Mouse (Mus musculus) stomach, postnatal 0 days (tissue): ENCODE measurements around the gene Mdm1. TPM values are rescaled to one million over a fixed set of nuclear protein-coding genes. Genes with fewer than 3 reads are reported as not detected.
A peak's percentile ranks its signal among the peaks of the same experiment; 100 is the strongest.
"Not testable (repeated sequence)": the region's sequence is repeated elsewhere in the genome, so short reads cannot be mapped to it uniquely, and the experiment has no call there.

Source experiments
- ATAC-seq: fragments of 200-750 bp; cut with Nextera tagmentation; 2 replicates; pipeline ENCODE4 v1.8.0; 2017; ENCODE audit not compliant: low FRiP score, low TSS enrichment
- DNase-seq: peaks from one replicate; pipeline ENCODE4 v3.0.0-alpha.2; 2016; ENCODE audit warnings: low spot score
- H3K27ac ChIP-seq: fragments of 300-500 bp; sonication (generic); replicated peaks from 2 replicates; pipeline ENCODE4 v1.5.1; 2014; ENCODE audit warnings: mild to moderate bottlenecking, control low read depth
- H3K27me3 ChIP-seq: fragments of 300-500 bp; sonication (generic); 2 replicates; pipeline ENCODE4 v1.6.1; 2014; ENCODE audit warnings: low read length; ENCODE audit not compliant: control insufficient read depth, insufficient read depth
- H3K36me3 ChIP-seq: fragments of 300-500 bp; sonication (generic); 2 replicates; pipeline ENCODE4 v1.6.1; 2014; ENCODE audit warnings: low read length, mixed read lengths; ENCODE audit not compliant: control insufficient read depth, insufficient read depth
- H3K4me1 ChIP-seq: fragments of 300-500 bp; sonication (generic); replicated peaks from 2 replicates; pipeline ENCODE4 v1.6.1; 2014; ENCODE audit warnings: antibody characterized with exemption; ENCODE audit not compliant: control insufficient read depth, insufficient read depth
- H3K4me2 ChIP-seq: fragments of 300-500 bp; sonication (generic); replicated peaks from 2 replicates; pipeline ENCODE4 v1.6.1; 2014; ENCODE audit warnings: low read depth, mild to moderate bottlenecking, control low read depth, moderate library complexity
- H3K4me3 ChIP-seq: fragments of 300-500 bp; sonication (generic); 2 replicates; pipeline ENCODE4 v1.5.1; 2014; ENCODE audit warnings: low read depth, low read length, control low read depth
- H3K9ac ChIP-seq: fragments of 300-500 bp; sonication (generic); 2 replicates; pipeline ENCODE4 v1.6.1; 2014; ENCODE audit warnings: mild to moderate bottlenecking, low read length, control low read depth, mixed read lengths
- H3K9me3 ChIP-seq: fragments of 300-500 bp; sonication (generic); 2 replicates; pipeline ENCODE4 v1.6.1; 2016; ENCODE audit warnings: low read length; ENCODE audit not compliant: control insufficient read depth
- CTCF ChIP-seq: IDR thresholded peaks from 2 replicates; pipeline ENCODE4 v1.5.1; 2016; ENCODE audit warnings: antibody characterized with exemption, low read depth, mild to moderate bottlenecking, moderate library complexity
- EP300 ChIP-seq: optimal IDR thresholded peaks from 2 replicates; pipeline ENCODE3; 2016; ENCODE audit warnings: antibody characterized with exemption
- WGBS: fragments of 180-500 bp; shearing (Covaris S2); extraction: QIAGEN DNeasy Blood & Tissue Kit; methylation state at CpG from one replicate; pipeline ENCODE4 v1.1.7; 2014; 5-methylcytosine and 5-hydroxymethylcytosine counted together
- polyA plus RNA-seq: library from polyadenylated mRNA; unstranded; fragments of >200 nt; fragmentation: Nextera tagmentation; extraction: Ambion mirVana; gene quantifications from 2 replicates; pipeline ENCODE4 v1.2.1, GENCODE M21; 2015

The Mdm1 gene
- polyA plus RNA-seq, 1 experiment from 2014 or later, result 4.5 TPM

DNA sequence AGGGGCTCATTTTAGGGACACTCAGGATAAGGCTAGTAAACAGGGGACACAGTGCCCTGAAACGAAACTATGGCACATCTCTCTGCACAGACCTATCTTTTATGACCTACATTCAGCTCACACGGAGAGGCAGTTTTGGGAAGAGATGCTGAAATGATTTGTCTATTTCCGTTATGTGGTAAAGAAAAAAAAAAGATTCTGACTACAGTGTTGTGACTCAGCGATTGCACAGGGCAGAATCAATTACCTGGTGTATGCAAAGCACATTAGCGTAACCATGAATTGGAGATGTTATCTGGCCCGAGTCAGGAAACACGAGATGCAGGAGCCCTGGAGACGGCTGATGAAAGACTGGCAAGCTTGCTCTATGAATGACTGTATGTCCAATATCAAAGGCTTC lies 30.8 kb downstream of the Mdm1 start:
- DNase-seq (no peak), ATAC-seq (no peak)
- H3K27me3 ChIP-seq, result no peaks in the 10 kb centered on the region
- H3K27ac ChIP-seq, result no peak overlapping the region
- no peak overlapping the region for H3K9ac ChIP-seq
- no peak overlapping the region for H3K4me3 ChIP-seq
- WGBS, result 64% methylated on average over 8 of the region's 8 CpGs
- no peaks in the 10 kb centered on the region for H3K9me3 ChIP-seq
- H3K4me2 ChIP-seq, result no peak overlapping the region
- TF ChIP-seq EP300, result no peak
- TF ChIP-seq CTCF, result no peak
- no peaks in the 10 kb centered on the region for H3K36me3 ChIP-seq
- no peaks in the 10 kb centered on the region for H3K4me1 ChIP-seq

- Histone ChIP-seq H3K27me3 (no peaks in the 10 kb centered on the region), H3K9me3 (no peaks in the 10 kb centered on the region), H3K4me3 (no peak overlapping the region), H3K9ac (no peak overlapping the region), H3K4me1 (no peaks in the 10 kb centered on the region), H3K27ac (no peak overlapping the region), H3K4me2 (no peak overlapping the region), H3K36me3 (no peaks in the 10 kb centered on the region)
- TF ChIP-seq CTCF (no peak), EP300 (no peak)
- ATAC-seq (no peak), DNase-seq (no peak)
- WGBS, result 85% methylated on average over 3 of the region's 3 CpGs
These were observed 31.3 kb downstream of the Mdm1 start for GRCm38 (mm10) chr10:118172876-118173275.

GRCm38 (mm10) chr10:118175542-118175941 lies 33.9 kb downstream of the Mdm1 start:
- not testable (repeated sequence) for H3K9ac ChIP-seq, H3K27ac ChIP-seq, H3K9me3 ChIP-seq, H3K36me3 ChIP-seq, DNase-seq, ATAC-seq, H3K4me3 ChIP-seq, H3K4me1 ChIP-seq, H3K4me2 ChIP-seq, H3K27me3 ChIP-seq
- 67% methylated on average over 4 of the region's 4 CpGs for WGBS

- ATAC-seq (no peak), DNase-seq (no peak)
- H3K27me3 ChIP-seq, result no peaks in the 10 kb centered on the region
These were observed 37.1 kb downstream of the Mdm1 start for GRCm38 (mm10) chr10:118178735-118179151.

GRCm38 (mm10) chr10:118179265-118179664 lies 37.7 kb downstream of the Mdm1 start:
- Histone ChIP-seq H3K4me2 (no peak overlapping the region), H3K27ac (no peak overlapping the region), H3K9ac (no peak overlapping the region), H3K4me3 (no peak overlapping the region), H3K36me3 (no peaks in the 10 kb centered on the region), H3K27me3 (no peaks in the 10 kb centered on the region), H3K4me1 (no peaks in the 10 kb centered on the region), H3K9me3 (no peaks in the 10 kb centered on the region)
- WGBS, result 86% methylated on average over 11 of the region's 11 CpGs
- TF ChIP-seq CTCF (no peak), EP300 (no peak)
- ATAC-seq, result no peak
- DNase-seq, result no peak

More at GRCm38 (mm10) chr10:118178735-118179151, 37.1 kb downstream of the Mdm1 start:
- no peaks in the 10 kb centered on the region for H3K9me3 ChIP-seq
- TF ChIP-seq EP300, result no peak
- no peak for TF ChIP-seq CTCF
- H3K9ac ChIP-seq, result no peak overlapping the region
- no peak overlapping the region for H3K27ac ChIP-seq
- no peaks in the 10 kb centered on the region for H3K4me1 ChIP-seq
- 77% methylated on average over 10 of the region's 10 CpGs for WGBS
- no peak overlapping the region for H3K4me2 ChIP-seq
- H3K36me3 ChIP-seq, result no peaks in the 10 kb centered on the region
- H3K4me3 ChIP-seq, result no peak overlapping the region

DNA sequence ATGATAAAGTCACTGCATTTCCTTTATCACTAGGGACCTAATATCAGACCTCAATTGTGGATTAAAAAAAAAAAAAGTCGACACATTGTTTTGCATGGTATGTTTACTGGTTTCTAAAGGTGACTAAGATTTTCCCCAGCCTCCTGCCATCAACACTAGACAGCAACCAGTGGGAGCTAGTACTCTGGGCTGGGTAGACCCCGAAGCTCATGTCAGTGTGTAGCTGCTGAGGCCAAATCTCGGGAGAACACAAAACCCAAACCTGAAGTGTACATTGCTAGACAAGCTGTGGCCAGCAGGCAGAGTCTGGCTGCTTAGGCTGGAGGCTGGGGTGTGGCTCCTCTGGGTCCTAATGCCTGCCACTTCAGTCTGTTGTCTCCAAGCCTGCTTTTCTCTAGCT lies 53.5 kb downstream of the Mdm1 start:
- not testable (repeated sequence) for H3K9me3 ChIP-seq, DNase-seq, H3K4me3 ChIP-seq, H3K9ac ChIP-seq, H3K4me1 ChIP-seq, H3K27ac ChIP-seq, H3K27me3 ChIP-seq, H3K4me2 ChIP-seq, H3K36me3 ChIP-seq
- ATAC-seq, result peak; percentile 59; the same call in 1 of the 2 replicates
- 12% methylated on average over 3 of the region's 3 CpGs for WGBS

- 88% methylated on average over 4 of the region's 4 CpGs for WGBS
- H3K27ac ChIP-seq, result no peak within 1 kb of the TSS
These were observed 63.0 kb downstream of the Mdm1 start, which contains the start of gene Il22 for GRCm38 (mm10) chr10:118204642-118205041. Il22 (plus strand) TSS chr10:118204942.

DNA sequence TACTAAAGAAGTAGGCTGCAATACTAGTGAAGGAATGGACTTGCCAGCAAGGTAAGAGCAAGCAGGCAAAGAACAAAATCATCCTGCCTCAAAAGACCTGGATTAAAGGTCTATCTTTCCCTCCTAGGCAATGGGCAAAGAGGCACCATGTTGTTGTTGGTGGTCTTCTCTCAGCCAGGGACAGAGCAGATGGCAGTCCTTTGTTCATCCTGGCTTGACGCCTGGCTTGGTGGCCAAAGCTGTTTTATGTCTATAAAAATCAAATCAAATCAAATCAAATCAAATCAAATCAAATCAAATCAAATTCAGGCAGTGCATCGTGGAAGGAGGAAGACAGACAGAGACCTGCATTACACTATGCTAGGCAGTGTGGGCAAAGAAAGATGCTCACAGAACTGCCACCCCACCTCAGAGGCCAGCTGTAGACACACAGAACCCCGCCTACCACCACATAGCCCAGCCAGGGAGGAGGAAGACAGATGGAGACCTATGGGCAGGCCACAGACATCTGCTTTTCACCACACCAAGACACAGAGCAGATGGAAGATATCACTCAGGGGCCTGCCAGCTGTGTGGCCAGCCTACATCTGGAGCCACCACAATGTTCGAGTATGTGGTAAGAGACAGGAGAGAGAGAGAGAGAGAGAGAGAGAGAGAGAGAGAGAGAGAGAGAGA lies 74.2 kb downstream of the Mdm1 start:
- H3K36me3 ChIP-seq, ATAC-seq, H3K27me3 ChIP-seq, H3K4me2 ChIP-seq, H3K4me1 ChIP-seq, H3K4me3 ChIP-seq, H3K27ac ChIP-seq, H3K9ac ChIP-seq, DNase-seq, H3K9me3 ChIP-seq: not testable (repeated sequence)
- WGBS, result 78% methylated on average over 2 of the region's 4 CpGs

More at GRCm38 (mm10) chr10:118204642-118205041, 63.0 kb downstream of the Mdm1 start, which contains the start of gene Il22:
- Histone ChIP-seq H3K4me3 (no peak within 1 kb of the TSS), H3K9me3 (no peaks in the 10 kb centered on the region), H3K4me2 (no peak within 1 kb of the TSS), H3K9ac (no peak within 1 kb of the TSS), H3K27me3 (no peaks in the 10 kb centered on the region), H3K36me3 (no peaks in the 10 kb centered on the region), H3K4me1 (no peaks in the 10 kb centered on the region)
- DNase-seq (no peak), ATAC-seq (no peak)
- no peak for TF ChIP-seq EP300
- no peak for TF ChIP-seq CTCF
